ENCODE assay signal across 11 mouse cellular contexts in the genomic region with DNA sequence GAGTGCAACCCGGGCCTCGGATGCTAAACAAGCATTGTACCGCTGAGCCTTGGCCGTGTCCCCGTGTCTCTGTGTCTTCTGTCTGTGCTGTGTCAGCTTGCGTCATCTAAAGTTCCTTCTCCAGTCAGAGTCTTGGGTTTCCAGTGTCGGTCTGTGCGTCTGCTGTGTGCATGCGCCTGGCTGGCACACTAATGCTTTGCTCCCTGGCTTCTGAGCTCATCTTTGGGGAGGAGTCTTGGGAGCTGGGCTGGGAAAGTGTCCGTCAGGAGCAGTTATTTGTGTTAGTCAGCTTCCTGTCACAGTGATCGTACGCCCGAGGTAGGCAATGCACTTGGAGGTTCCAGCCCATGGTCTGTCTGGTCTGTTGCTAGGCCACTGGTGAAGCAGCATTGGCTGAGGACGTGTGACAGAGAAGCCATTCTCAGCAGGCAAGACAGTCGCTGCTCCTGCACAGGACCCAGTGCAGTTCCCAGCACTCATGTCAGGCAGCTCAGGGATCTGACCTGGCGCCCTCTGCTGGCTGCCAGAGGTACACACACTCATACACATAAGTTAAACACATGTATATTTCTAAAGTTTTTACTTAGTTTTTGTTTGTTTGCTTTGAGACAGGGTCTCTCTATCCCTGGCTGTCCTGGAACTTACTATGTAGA. TPM values are rescaled to one million over a fixed set of nuclear protein-coding genes. Genes with fewer than 3 reads are reported as not detected.
DNase-seq lines count a peak whose midpoint lies in the region; ATAC-seq lines count a peak whose summit lies in the region.
"Had no signal": no experiment of that assay in that cellular context is flagged by ENCODE, and none has a peak within 500 bp of the region (broad histone marks: within the 10 kb centered on the region; RNA-seq: fewer than 3 reads in every experiment).

No protein-coding gene starts in this region.

- no peaks in the 10 kb centered on the region for H3K27me3 ChIP-seq in heart, embryonic 11.5 days (ENCODE audit: control insufficient read depth, insufficient read depth, low read length)
- no peaks in the 10 kb centered on the region for H3K27me3 ChIP-seq in megakaryocyte, embryonic 14.5 days (replicated peaks)
- H3K27me3 ChIP-seq in kidney, embryonic 15.5 days: no peaks in the 10 kb centered on the region
- H3K27me3 ChIP-seq: lung, embryonic 15.5 days had no signal

- WGBS in heart, embryonic 11.5 days (ENCODE audit: insufficient replicate concordance): 71% methylated on average over 16 of the region's 16 CpGs
- WGBS in kidney, embryonic 15.5 days: 77% methylated on average over 16 of the region's 16 CpGs

- no peaks in the 10 kb centered on the region for H3K9me3 ChIP-seq in heart, embryonic 11.5 days (replicated peaks; ENCODE audit: control insufficient read depth, low read length)
- H3K9me3 ChIP-seq in megakaryocyte, embryonic 14.5 days: peaks cover 10% of the 10 kb centered on the region
- no peaks in the 10 kb centered on the region for H3K9me3 ChIP-seq in kidney, embryonic 15.5 days (replicated peaks)
- H3K9me3 ChIP-seq: lung, embryonic 15.5 days had no signal

- H3K4me2 ChIP-seq in heart, embryonic 11.5 days: no peak overlapping the region
- H3K4me2 ChIP-seq in kidney, embryonic 15.5 days: no peak overlapping the region
- H3K4me2 ChIP-seq: hindbrain, embryonic 14.5 days; lung, embryonic 15.5 days had no signal

- no peak overlapping the region for H3K9ac ChIP-seq in heart, embryonic 11.5 days (ENCODE audit: low read depth, low read length)
- H3K9ac ChIP-seq in kidney, embryonic 15.5 days: no peak overlapping the region
- H3K9ac ChIP-seq: hindbrain, embryonic 14.5 days; lung, embryonic 15.5 days had no signal

- no peaks in the 10 kb centered on the region for H3K36me3 ChIP-seq in heart, embryonic 11.5 days (ENCODE audit: control insufficient read depth, insufficient read depth, low read length)
- H3K36me3 ChIP-seq in megakaryocyte, embryonic 14.5 days (replicated peaks; ENCODE audit: low read length): peaks cover 74% of the 10 kb centered on the region
- H3K36me3 ChIP-seq in kidney, embryonic 15.5 days: no peaks in the 10 kb centered on the region

- no peak overlapping the region for H3K4me3 ChIP-seq in heart, embryonic 11.5 days (ENCODE audit: low read depth, low read length)
- peak overlapping the region; percentile 69 for H3K4me3 ChIP-seq in megakaryocyte, embryonic 14.5 days (replicated peaks)
- no peak overlapping the region for H3K4me3 ChIP-seq in kidney, embryonic 15.5 days (replicated peaks)
- H3K4me3 ChIP-seq: lung, embryonic 15.5 days had no signal

- H3K27ac ChIP-seq in heart, embryonic 11.5 days (ENCODE audit: low read depth, low read length): no peak overlapping the region
- H3K27ac ChIP-seq in kidney, embryonic 15.5 days: no peak overlapping the region
- H3K27ac ChIP-seq: hindbrain, embryonic 14.5 days; lung, embryonic 15.5 days had no signal

- DNase-seq in heart, adult 18-20 months: peak; percentile 39 to 50
- DNase-seq in 416B (ENCODE audit: low read depth) (peak; percentile 98), ZHBTc4 (ENCODE audit: low read depth, low spot score) (peak; percentile 88)
- DNase-seq in urinary bladder, postnatal 25 days (ENCODE audit: low spot score): no peak
- DNase-seq in left cerebral cortex, adult 11 months (ENCODE audit: low spot score): no peak
- DNase-seq: right cerebral cortex, postnatal 4 days had no signal

- no peak for ATAC-seq in heart, embryonic 11.5 days (replicated peaks; ENCODE audit: insufficient number of reproducible peaks, low FRiP score, low TSS enrichment)
- ATAC-seq in kidney, embryonic 15.5 days (replicated peaks; ENCODE audit: low FRiP score): no peak

- H3K4me1 ChIP-seq in heart, embryonic 11.5 days (ENCODE audit: control insufficient read depth, insufficient read depth, low read length): peaks cover 32% of the 10 kb centered on the region
- H3K4me1 ChIP-seq in megakaryocyte, embryonic 14.5 days: peaks cover 96% of the 10 kb centered on the region
- peaks cover 70% of the 10 kb centered on the region for H3K4me1 ChIP-seq in kidney, embryonic 15.5 days

RNA-seq across cellular contexts. Expression of a gene that starts 27.5 kb away (rescaled TPM):
- total RNA-seq in heart, adult 18-20 months (2021): 10 to 100 TPM; 28.1 to 29.9 TPM
- 1.8 and 2.0 TPM in 2 replicates for polyA plus RNA-seq in heart, embryonic 11.5 days (2014; fragmentation: Nextera tagmentation; extraction: Ambion mirVana)
- polyA plus RNA-seq in megakaryocyte, embryonic 14.5 days (2012; ENCODE audit: insufficient read depth, low replicate concordance): 132 and 226 TPM in 2 replicates
- polyA plus RNA-seq in kidney, embryonic 15.5 days (2015; fragmentation: Nextera tagmentation; extraction: Ambion mirVana): 2.3 and 2.7 TPM in 2 replicates

RNA-seq across cellular contexts. Expression of a gene that starts 52.4 kb away (rescaled TPM):
- total RNA-seq in heart, adult 18-20 months (2021): 1 to 10 TPM; 3.2 to 3.3 TPM
- 2.6 and 2.8 TPM in 2 replicates for polyA plus RNA-seq in heart, embryonic 11.5 days (2014; fragmentation: Nextera tagmentation; extraction: Ambion mirVana)
- 90.3 and 202 TPM in 2 replicates for polyA plus RNA-seq in megakaryocyte, embryonic 14.5 days (2012; ENCODE audit: insufficient read depth, low replicate concordance)
- 6.7 and 7.5 TPM in 2 replicates for polyA plus RNA-seq in kidney, embryonic 15.5 days (2015; fragmentation: Nextera tagmentation; extraction: Ambion mirVana)

RNA-seq across cellular contexts. Expression of a gene that starts 53.3 kb away (rescaled TPM):
- total RNA-seq in heart, adult 18-20 months (2021): 10 to 100 TPM; 10.5 to 12.7 TPM
- 15.3 and 17.3 TPM in 2 replicates for polyA plus RNA-seq in heart, embryonic 11.5 days (2014; fragmentation: Nextera tagmentation; extraction: Ambion mirVana)
- 33.1 and 40.3 TPM in 2 replicates for polyA plus RNA-seq in megakaryocyte, embryonic 14.5 days (2012; ENCODE audit: insufficient read depth, low replicate concordance)
- polyA plus RNA-seq in kidney, embryonic 15.5 days (2015; fragmentation: Nextera tagmentation; extraction: Ambion mirVana): 28.4 and 33.7 TPM in 2 replicates

Comparison
In these comparisons a context has a peak if more than half of its experiments do, and no peak if none do; other contexts are left out.
1. DNase-seq: peak in heart, adult 18-20 months (2 of 2), 416B (single experiment) and ZHBTc4 (single experiment); none in urinary bladder, postnatal 25 days (single experiment) and left cerebral cortex, adult 11 months (single experiment).
2. RNA of a gene that starts 27.5 kb away (polyA plus RNA-seq): 132 to 226 TPM in megakaryocyte, embryonic 14.5 days; 2.3 to 2.7 TPM in kidney, embryonic 15.5 days and 1.8 to 2.0 TPM in heart, embryonic 11.5 days; every median in the first group is over 10 times any median in the second.
3. RNA of a gene that starts 52.4 kb away (polyA plus RNA-seq): 90.3 to 202 TPM in megakaryocyte, embryonic 14.5 days; 6.7 to 7.5 TPM in kidney, embryonic 15.5 days and 2.6 to 2.8 TPM in heart, embryonic 11.5 days; every median in the first group is over 10 times any median in the second.